Mouse (Mus musculus) ES-Bruce4 (cell line): ENCODE measurements at regions not wholly inside any gene's neighbourhood (a gene's known extent, or its start where the extent isn't known, plus 50 kb on each side); places are given as distances from the start of the nearest gene placed in this dataset.

ENCODE experiments used
- H3K27ac ChIP-seq: 2 replicates; pipeline ENCODE4 v1.5.1; 2012; ENCODE audit warnings: low read length, inconsistent platforms; ENCODE audit not compliant: insufficient read depth
- H3K27me3 ChIP-seq: 2 replicates; pipeline ENCODE4 v1.6.1; 2012; ENCODE audit warnings: mild to moderate bottlenecking, low read length, inconsistent platforms; ENCODE audit not compliant: control insufficient read depth, poor library complexity, insufficient read depth, severe bottlenecking
- H3K36me3 ChIP-seq: 2 replicates; pipeline ENCODE4 v1.6.1; 2012; ENCODE audit warnings: inconsistent platforms, mild to moderate bottlenecking, low read length, moderate library complexity; ENCODE audit not compliant: control insufficient read depth, poor library complexity, insufficient read depth, severe bottlenecking
- H3K4me1 ChIP-seq: one replicate; pipeline ENCODE4 v1.8.1; 2011; ENCODE audit warnings: low read length; ENCODE audit not compliant: control insufficient read depth, insufficient read depth
- H3K4me3 ChIP-seq: 2 replicates; pipeline ENCODE4 v1.5.1; 2011; ENCODE audit warnings: low read depth, mild to moderate bottlenecking, low read length
- H3K9ac ChIP-seq: 2 replicates; pipeline ENCODE4 v1.6.1; 2012; ENCODE audit warnings: low read depth, mild to moderate bottlenecking, inconsistent platforms; ENCODE audit not compliant: poor library complexity, severe bottlenecking
- H3K9me3 ChIP-seq: replicated peaks from 2 replicates; pipeline ENCODE4 v1.6.1; 2012; ENCODE audit warnings: mild to moderate bottlenecking, low read length, inconsistent platforms; ENCODE audit not compliant: control insufficient read depth, poor library complexity, insufficient read depth, severe bottlenecking
- CTCF ChIP-seq: IDR thresholded peaks from one replicate; pipeline ENCODE4 v1.8.1; 2011; ENCODE audit warnings: low read depth, low read length
- EP300 ChIP-seq: IDR thresholded peaks from 2 replicates; pipeline ENCODE4 v1.6.1; 2011; ENCODE audit warnings: low read depth, low read length; ENCODE audit not compliant: insufficient read depth
- POLR2A ChIP-seq: IDR thresholded peaks from one replicate; pipeline ENCODE4 v1.8.1; 2011; ENCODE audit warnings: low read length; ENCODE audit not compliant: insufficient read depth

- no peaks in the 10 kb centered on the region for H3K36me3 ChIP-seq
- no peak overlapping the region for H3K4me3 ChIP-seq
- no peak overlapping the region for H3K27ac ChIP-seq
- TF ChIP-seq CTCF (no peak), EP300 (no peak), POLR2A (no peak)
- H3K27me3 ChIP-seq, result no peaks in the 10 kb centered on the region
- no peaks in the 10 kb centered on the region for H3K9me3 ChIP-seq
- H3K9ac ChIP-seq, result no peak overlapping the region
- H3K4me1 ChIP-seq, result no peaks in the 10 kb centered on the region
These were observed 272.3 kb upstream of the Eif4g2 start for GRCm38 (mm10) chr7:111355088-111355656.

DNA sequence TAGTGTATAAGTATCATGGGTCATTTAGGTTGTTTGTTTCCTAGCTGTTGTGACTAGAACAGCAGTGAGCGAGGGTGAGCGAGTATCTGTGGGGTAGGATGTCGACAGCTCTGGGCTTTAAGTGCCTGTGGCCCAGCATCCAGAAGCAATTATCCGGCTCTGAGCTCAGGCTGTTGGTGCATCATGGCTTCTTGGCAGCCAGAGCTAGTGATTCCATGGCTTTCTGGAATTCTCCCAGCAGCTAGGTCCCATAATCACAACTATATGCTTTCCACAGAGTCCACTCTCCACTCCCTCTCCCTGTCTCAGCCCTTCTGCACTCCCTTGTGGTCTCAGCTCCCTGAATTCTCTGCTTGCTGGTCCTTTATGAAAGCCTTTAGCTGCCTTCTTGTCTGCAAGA is 271.2 kb upstream of the Eif4g2 start:
- no peak overlapping the region for H3K4me3 ChIP-seq
- H3K9ac ChIP-seq, result no peak overlapping the region
- no peaks in the 10 kb centered on the region for H3K4me1 ChIP-seq
- TF ChIP-seq POLR2A, result no peak
- no peak for TF ChIP-seq CTCF
- TF ChIP-seq EP300, result no peak
- no peaks in the 10 kb centered on the region for H3K36me3 ChIP-seq
- no peak overlapping the region for H3K27ac ChIP-seq
- H3K9me3 ChIP-seq, result no peaks in the 10 kb centered on the region
- H3K27me3 ChIP-seq, result no peaks in the 10 kb centered on the region

- TF ChIP-seq CTCF (no peak), EP300 (no peak), POLR2A (no peak)
- H3K4me3 ChIP-seq, result no peak overlapping the region
- H3K27me3 ChIP-seq, result no peaks in the 10 kb centered on the region
- H3K9me3 ChIP-seq, result no peaks in the 10 kb centered on the region
- no peaks in the 10 kb centered on the region for H3K36me3 ChIP-seq
- H3K9ac ChIP-seq, result no peak overlapping the region
- no peaks in the 10 kb centered on the region for H3K4me1 ChIP-seq
- no peak overlapping the region for H3K27ac ChIP-seq
These were observed 269.3 kb upstream of the Eif4g2 start for GRCm38 (mm10) chr7:111352176-111352575.

- Histone ChIP-seq H3K27me3 (no peaks in the 10 kb centered on the region), H3K4me1 (no peaks in the 10 kb centered on the region), H3K36me3 (no peaks in the 10 kb centered on the region), H3K9ac (no peak overlapping the region), H3K27ac (no peak overlapping the region), H3K9me3 (no peaks in the 10 kb centered on the region), H3K4me3 (no peak overlapping the region)
- TF ChIP-seq POLR2A (no peak), EP300 (no peak), CTCF (no peak)
These were observed 262.3 kb upstream of the Eif4g2 start for GRCm38 (mm10) chr7:111345117-111345516.

DNA sequence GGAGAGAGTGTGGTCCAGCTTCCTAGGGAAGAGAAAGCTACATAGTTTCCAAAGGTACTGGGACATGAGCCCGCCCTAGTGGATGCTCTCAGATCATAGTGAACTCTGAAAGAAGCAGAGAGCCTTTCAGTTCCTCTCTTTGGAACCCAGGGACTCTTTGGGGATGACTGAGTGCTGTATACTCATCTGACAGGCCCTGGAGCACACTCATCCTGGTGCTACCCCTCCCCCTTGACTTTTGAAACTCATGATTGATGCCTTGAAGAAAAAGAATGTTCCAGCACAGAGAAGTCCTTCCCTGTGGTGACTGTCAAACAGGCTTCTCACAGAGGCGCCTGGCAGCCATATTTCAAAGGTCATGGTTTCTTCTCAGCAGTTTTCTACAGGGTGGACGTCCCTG is 254.2 kb upstream of the Eif4g2 start:
- TF ChIP-seq POLR2A, result no peak
- no peak for TF ChIP-seq EP300
- TF ChIP-seq CTCF, result no peak
- Histone ChIP-seq H3K4me3 (no peak overlapping the region), H3K9ac (no peak overlapping the region), H3K27me3 (no peaks in the 10 kb centered on the region), H3K9me3 (no peaks in the 10 kb centered on the region), H3K27ac (no peak overlapping the region), H3K4me1 (no peaks in the 10 kb centered on the region), H3K36me3 (no peaks in the 10 kb centered on the region)

GRCm38 (mm10) chr7:111322901-111323300 is 240.1 kb upstream of the Eif4g2 start:
- no peak overlapping the region for H3K9ac ChIP-seq
- no peaks in the 10 kb centered on the region for H3K27me3 ChIP-seq
- TF ChIP-seq POLR2A (no peak), EP300 (no peak), CTCF (no peak)
- H3K36me3 ChIP-seq, result no peaks in the 10 kb centered on the region
- no peak overlapping the region for H3K4me3 ChIP-seq
- H3K27ac ChIP-seq, result no peak overlapping the region
- H3K9me3 ChIP-seq, result no peaks in the 10 kb centered on the region
- no peaks in the 10 kb centered on the region for H3K4me1 ChIP-seq
